Mouse (Mus musculus): ENCODE results near the gene Il34. TPM values are rescaled to one million over a fixed set of nuclear protein-coding genes. Genes with fewer than 3 reads are reported as not detected.

Gene Il34
- polyA plus RNA-seq, 1 experiment = 3.6 TPM

DNA sequence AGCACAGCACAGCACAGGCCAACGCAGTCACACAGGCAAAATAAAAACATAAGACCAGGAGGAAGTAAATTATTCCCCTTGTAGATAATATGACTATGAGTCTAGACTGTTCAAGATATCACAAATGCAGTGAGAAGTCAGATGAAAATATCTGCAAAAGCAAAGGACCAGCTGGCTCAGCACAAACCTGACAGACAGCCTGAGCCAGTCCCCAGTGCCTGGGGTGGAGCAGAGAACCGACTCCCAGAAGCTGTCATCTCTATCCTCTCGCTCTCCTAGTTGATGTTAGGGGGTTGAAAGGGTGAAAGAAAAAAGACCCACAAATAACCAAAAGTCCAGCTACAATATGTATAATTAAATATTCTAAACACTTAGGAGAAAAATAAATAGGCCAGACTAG is 30.0 kb downstream of the Il34 start:
- Histone ChIP-seq H3K27ac (replicated peaks; ENCODE audit: low read depth, low read length) (no peak overlapping the region), H3K4me3 (ENCODE audit: insufficient read depth, low read depth, low read length) (no peak overlapping the region), H3K4me1 (ENCODE audit: control insufficient read depth, insufficient read depth, insufficient read length, low read length) (0 out of 2 replicates have a peak, but pooled peaks cover 2% of the 10 kb centered on the region)

DNA sequence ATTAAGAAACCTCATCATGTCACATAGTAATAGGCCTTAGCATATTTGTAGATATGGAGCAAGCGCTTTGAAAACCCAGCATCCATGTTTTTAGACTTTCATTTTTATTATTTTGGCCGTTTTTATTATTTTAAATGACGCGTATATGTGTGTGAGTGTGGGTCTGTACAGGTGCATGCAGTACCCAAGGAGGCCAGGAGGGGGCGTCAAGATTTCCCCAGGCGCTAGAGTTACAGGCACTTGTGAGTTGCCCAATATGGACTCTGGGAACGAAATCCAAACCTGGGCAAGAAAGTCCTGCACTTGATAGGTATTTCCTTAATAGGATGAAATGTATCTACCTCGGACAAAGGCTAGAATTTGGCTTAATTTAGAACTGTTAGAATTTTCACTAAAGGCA is 30.4 kb downstream of the Il34 start:
- Histone ChIP-seq H3K27ac (replicated peaks; ENCODE audit: low read depth, low read length) (no peak overlapping the region), H3K4me3 (ENCODE audit: insufficient read depth, low read depth, low read length) (no peak overlapping the region), H3K4me1 (ENCODE audit: control insufficient read depth, insufficient read depth, insufficient read length, low read length) (0 out of 2 replicates have a peak, but pooled peaks cover 2% of the 10 kb centered on the region)

DNA sequence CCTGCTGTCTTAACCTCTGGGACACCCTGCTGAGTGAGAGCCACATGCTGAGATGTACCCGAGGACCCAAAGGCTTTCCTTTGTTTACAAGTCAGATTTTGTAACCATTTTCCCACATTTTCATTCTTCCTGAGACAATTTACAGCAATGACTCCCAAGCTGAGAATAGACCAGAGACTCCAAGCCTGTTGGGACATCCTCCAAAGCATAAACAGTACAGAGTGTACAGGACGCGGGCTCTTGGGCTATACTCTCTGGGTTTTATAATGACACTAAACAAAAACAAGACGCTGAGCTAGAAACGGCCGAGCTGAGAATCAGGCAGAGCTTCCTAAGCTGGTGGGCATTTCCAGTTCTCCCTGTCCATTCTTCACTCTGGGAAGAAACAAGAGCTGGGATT is 31.0 kb downstream of the Il34 start:
- no peak overlapping the region for H3K4me3 ChIP-seq (ENCODE audit: insufficient read depth, low read depth, low read length)
- H3K4me1 ChIP-seq (ENCODE audit: control insufficient read depth, insufficient read depth, insufficient read length, low read length) = 0 out of 2 replicates have a peak, but pooled peaks cover 2% of the 10 kb centered on the region
- H3K27ac ChIP-seq (replicated peaks; ENCODE audit: low read depth, low read length) = peak overlapping the region; percentile 22

DNA sequence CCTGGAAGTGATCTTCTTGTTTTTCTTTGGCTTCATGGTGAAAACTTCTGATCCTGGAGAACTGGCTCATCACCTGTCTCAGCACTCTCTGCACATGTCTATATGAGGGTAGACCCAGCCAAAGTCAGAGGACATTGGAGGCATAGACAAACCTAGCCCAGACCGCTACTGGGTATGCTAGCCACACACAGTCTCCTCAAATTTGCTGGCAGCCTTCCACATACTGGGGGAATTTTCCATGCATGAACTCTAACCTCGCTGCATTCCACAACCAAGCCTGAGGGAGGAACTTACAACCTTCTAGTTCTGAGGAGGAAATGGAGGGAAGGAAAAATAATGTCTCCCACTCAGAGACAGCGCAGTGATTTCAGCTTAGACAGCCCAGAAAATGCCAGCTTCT is 31.7 kb downstream of the Il34 start:
- Histone ChIP-seq H3K4me3 (ENCODE audit: insufficient read depth, low read depth, low read length) (no peak overlapping the region), H3K4me1 (ENCODE audit: control insufficient read depth, insufficient read depth, insufficient read length, low read length) (0 out of 2 replicates have a peak, but pooled peaks cover 2% of the 10 kb centered on the region), H3K27ac (replicated peaks; ENCODE audit: low read depth, low read length) (peak overlapping the region; percentile 22; the same call in 1 of the 2 replicates)

DNA sequence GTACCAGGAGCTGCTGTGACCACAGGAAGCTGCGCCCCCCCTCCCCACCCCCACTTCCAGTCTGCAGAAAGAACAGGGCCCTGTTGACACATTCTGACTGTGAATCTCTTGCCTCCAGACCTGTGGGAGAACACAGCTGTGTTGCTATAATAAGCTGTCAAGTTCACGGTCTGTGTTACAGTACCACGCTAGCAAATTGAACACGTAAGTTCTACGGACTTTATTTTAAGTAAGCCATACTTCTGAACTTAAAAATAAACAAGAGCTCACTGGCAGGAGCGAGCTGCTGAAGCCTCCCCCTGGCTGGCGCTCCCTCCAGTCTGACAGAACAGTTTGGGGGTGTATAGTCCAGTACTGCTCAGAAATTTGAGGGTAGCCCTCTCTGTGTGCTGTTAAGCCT is 33.3 kb downstream of the Il34 start:
- H3K4me3 ChIP-seq (ENCODE audit: insufficient read depth, low read depth, low read length) = no peak overlapping the region
- 0 out of 2 replicates have a peak, but pooled peaks cover 2% of the 10 kb centered on the region for H3K4me1 ChIP-seq (ENCODE audit: control insufficient read depth, insufficient read depth, insufficient read length, low read length)
- no peak overlapping the region for H3K27ac ChIP-seq (replicated peaks; ENCODE audit: low read depth, low read length)

DNA sequence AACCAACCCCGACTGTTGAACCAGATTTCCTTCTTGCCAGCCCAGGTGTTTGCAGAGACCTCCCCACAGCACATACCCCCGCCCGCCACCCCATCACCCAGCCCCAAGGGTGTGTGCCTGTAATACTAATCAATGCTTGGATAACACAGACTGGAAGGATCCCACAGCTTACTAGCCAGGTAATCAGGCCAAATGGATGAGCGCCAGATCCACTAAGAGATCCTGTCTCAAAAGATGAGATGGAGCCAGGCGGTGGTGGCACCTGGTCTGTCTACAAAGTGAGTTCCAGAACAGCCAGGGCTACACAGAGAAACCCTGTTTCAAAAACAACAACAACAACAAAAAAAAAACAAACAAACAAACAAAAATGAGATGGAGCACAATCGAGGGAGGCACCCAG is 38.5 kb downstream of the Il34 start:
- H3K4me1 ChIP-seq (ENCODE audit: control insufficient read depth, insufficient read depth, insufficient read length, low read length) = no peaks in the 10 kb centered on the region
- H3K27ac ChIP-seq (replicated peaks; ENCODE audit: low read depth, low read length) = no peak overlapping the region
- no peak overlapping the region for H3K4me3 ChIP-seq (ENCODE audit: insufficient read depth, low read depth, low read length)

DNA sequence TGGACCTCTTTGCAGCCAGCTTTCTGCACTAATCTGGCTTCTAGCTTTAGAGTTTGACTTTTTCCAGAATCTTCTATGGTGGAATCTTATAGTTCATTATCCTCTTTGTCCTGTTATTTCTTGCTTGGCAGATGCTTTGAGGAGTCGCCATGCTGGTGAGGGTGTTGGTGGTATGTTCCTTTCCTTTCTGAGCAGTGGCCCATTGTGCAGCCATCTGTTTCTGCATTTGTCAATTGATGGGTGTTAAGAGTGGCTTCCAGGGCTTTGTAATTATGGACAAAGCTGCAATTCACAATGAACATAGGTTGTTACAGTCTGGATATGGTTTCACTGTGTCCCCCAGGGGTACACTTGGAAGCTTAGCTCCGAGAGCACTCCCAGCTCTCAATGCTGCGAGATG is 41.1 kb downstream of the Il34 start:
- Histone ChIP-seq H3K4me3 (ENCODE audit: insufficient read depth, low read depth, low read length) (no peak overlapping the region), H3K4me1 (ENCODE audit: control insufficient read depth, insufficient read depth, insufficient read length, low read length) (peaks cover 6% of the 10 kb centered on the region; the same call in 1 of the 2 replicates), H3K27ac (replicated peaks; ENCODE audit: low read depth, low read length) (no peak overlapping the region)

DNA sequence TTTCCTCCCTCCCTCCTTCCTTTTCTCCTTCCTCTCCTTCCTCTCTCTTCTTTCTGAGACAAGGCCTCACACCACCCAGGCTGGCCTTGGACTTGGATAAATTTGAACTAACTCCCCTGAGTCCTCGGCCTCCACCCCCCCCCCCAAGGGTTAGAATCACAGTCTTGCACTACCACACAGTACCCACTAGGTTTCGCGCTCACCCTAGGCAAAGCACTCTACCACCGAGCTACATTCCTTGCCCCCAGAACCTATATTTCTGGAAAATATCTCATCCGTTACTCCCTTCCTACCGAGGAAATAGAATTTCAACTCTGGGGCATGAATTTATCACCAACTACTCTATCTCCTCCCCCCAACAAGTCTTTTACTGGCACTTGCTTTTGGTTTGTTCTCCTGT is 43.7 kb downstream of the Il34 start:
- H3K4me1 ChIP-seq (ENCODE audit: control insufficient read depth, insufficient read depth, insufficient read length, low read length) = peaks cover 6% of the 10 kb centered on the region; the same call in 1 of the 2 replicates
- H3K27ac ChIP-seq (replicated peaks; ENCODE audit: low read depth, low read length) = 0 out of 2 replicates have a peak overlapping the region, but pooled peaks have one; percentile 6
- H3K4me3 ChIP-seq (ENCODE audit: insufficient read depth, low read depth, low read length) = no peak overlapping the region

DNA sequence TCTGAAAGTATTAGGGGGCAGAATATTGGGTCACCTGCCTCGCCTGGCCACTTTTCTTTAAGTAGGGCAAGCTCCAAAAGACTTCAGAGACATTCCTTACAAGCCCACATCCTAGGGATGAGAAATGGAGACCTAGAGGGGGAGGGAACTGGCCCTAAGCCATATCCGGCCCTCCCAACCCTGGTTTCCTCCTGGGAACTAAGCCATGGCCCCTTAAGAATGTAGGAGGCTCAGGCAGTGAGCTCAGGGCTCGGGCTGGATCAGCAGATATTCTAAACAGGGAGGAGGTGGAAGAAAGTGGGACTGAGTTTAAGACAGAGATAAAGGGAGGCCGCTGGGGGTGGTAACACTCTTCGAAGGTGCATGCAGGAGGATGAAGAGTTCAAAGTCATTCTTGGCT is 44.5 kb downstream of the Il34 start:
- H3K27ac ChIP-seq (replicated peaks; ENCODE audit: low read depth, low read length) = peak overlapping the region; percentile 28; the same call in 1 of the 2 replicates
- peaks cover 6% of the 10 kb centered on the region; the same call in 1 of the 2 replicates for H3K4me1 ChIP-seq (ENCODE audit: control insufficient read depth, insufficient read depth, insufficient read length, low read length)
- no peak overlapping the region for H3K4me3 ChIP-seq (ENCODE audit: insufficient read depth, low read depth, low read length)

DNA sequence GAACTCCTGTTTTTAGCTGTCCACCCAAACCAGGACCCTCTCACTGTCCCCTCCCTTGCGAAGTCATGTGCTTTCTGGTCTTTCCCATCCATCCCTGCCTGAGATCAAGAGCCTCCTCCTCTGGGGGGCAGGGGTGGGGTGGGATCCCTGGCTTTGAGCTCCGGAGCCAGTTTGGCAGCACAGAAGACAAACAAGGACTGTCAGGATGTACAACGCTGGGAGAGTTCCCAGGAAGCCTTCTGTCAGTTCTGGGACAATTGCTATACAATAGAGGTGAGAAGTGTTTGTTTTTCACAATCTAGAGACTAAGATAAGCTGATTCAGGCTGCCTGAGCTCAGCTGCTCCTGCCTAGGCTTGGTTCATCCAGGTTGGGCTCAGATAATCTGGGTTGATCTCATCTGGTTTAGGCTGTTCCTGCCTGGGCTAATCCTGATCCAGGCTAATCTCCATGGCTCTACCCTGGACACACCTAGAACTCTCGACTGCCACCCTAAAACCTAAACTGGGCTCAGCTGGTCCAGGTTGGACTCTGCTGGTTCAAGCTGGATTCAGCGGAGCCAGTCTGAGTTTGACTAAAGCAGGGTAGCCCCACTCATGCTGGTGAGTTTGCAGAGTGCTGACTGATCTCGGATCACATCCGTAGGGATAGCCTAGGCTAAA is 45.3 kb downstream of the Il34 start:
- Histone ChIP-seq H3K4me1 (ENCODE audit: control insufficient read depth, insufficient read depth, insufficient read length, low read length) (peaks cover 6% of the 10 kb centered on the region; the same call in 1 of the 2 replicates), H3K27ac (replicated peaks; ENCODE audit: low read depth, low read length) (0 out of 2 replicates have a peak overlapping the region, but pooled peaks have one; percentile 28), H3K4me3 (ENCODE audit: insufficient read depth, low read depth, low read length) (no peak overlapping the region)

DNA sequence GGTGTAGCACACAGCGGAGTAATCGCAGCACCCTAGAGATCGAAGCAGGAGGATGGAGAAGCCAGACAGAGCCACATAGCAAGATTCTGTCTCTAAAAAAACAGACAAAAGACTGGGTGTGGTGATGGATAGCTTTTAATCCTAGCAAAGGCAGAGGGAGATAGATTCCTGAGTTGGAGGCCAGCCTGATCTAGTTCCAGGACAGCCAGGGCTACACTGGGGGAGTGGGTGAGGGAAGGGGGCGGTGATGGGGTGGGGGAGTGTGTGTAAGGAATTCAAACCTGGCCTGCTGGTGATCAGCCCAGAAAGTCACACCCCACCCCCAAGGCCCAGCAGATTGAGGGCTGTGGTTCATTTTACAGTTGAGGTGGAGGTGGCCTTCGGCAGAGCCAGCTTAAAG is 49.5 kb downstream of the Il34 start:
- Histone ChIP-seq H3K4me1 (ENCODE audit: control insufficient read depth, insufficient read depth, insufficient read length, low read length) (peaks cover 6% of the 10 kb centered on the region; the same call in 1 of the 2 replicates), H3K4me3 (ENCODE audit: insufficient read depth, low read depth, low read length) (no peak overlapping the region), H3K27ac (replicated peaks; ENCODE audit: low read depth, low read length) (no peak overlapping the region)

DNA sequence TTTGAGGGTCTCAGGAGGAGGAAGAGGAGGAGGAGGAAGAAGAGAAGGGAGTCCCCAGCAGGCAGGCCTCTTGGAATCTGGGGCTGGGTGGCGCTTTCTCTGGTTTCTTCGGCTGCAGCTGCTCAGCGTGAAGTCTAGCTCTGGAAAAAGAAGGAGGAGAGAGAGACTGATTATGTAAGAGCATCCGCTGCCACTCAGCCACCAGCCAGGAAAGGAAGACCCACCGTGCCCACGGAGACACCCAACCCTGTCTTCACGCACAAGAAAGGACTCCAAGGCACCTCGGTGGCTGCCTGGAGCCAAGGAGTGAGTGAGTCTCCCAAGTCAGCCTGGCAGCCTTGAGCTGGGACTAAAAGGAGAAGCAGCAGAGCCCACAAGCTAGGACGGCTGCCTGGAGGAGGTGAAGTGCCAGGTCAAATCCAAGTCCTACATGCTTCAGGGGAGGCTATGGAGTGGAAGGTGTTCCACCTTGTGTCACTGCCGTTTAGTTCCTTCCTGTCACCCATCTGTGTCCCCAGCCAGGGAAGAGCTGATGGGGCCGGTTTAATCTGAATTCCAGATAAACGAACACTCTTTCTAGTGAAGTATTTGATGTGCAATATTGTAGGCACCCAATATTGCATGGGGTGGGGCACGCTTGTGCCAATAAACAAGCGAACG is 50.1 kb downstream of the Il34 start:
- H3K27ac ChIP-seq (replicated peaks; ENCODE audit: low read depth, low read length) = no peak overlapping the region
- H3K4me1 ChIP-seq (ENCODE audit: control insufficient read depth, insufficient read depth, insufficient read length, low read length) = peaks cover 2% of the 10 kb centered on the region; the same call in 1 of the 2 replicates
- no peak overlapping the region for H3K4me3 ChIP-seq (ENCODE audit: insufficient read depth, low read depth, low read length)

DNA sequence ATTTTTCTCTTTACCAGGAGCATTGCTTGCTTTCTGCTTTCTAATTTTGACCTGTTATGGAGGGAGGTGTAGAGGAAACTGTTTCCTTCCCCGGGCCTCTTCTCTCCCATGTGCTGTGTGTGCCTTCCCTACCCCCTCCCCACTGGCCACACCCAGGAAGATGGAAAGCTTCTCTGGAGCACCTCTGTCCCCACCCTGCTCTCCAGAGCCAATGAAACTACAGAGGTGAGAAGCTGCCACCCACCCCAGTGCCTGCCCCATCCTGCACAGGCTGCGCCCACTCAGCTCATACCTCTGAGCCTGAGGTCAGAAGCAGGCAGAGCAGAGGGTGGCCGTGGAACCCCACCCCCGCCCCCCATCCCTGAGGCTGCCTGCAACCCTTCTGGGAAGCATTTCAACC is 51.0 kb downstream of the Il34 start:
- Histone ChIP-seq H3K4me3 (ENCODE audit: insufficient read depth, low read depth, low read length) (no peak overlapping the region), H3K27ac (replicated peaks; ENCODE audit: low read depth, low read length) (no peak overlapping the region), H3K4me1 (ENCODE audit: control insufficient read depth, insufficient read depth, insufficient read length, low read length) (no peaks in the 10 kb centered on the region)

DNA sequence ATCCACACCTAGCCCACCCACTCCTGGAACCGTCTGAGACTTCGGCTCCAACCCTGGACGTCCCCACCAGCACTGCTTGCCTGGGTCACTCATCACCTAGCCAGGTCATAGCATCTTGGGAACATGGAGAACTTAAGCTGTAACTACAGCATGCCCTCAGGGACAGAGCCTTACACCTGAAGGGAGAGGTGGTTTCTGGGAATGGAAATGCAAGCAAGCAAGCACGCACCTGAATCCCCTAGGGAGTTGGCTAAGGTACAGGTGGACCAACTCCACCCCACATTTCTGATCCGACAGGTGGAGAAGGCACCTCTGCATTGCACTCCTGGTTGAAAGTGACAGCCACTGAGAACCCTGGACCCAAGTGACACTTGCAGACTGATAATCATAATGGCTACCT is 54.2 kb downstream of the Il34 start:
- Histone ChIP-seq H3K27ac (replicated peaks; ENCODE audit: low read depth, low read length) (no peak overlapping the region), H3K4me3 (ENCODE audit: insufficient read depth, low read depth, low read length) (no peak overlapping the region), H3K4me1 (ENCODE audit: control insufficient read depth, insufficient read depth, insufficient read length, low read length) (no peaks in the 10 kb centered on the region)

DNA sequence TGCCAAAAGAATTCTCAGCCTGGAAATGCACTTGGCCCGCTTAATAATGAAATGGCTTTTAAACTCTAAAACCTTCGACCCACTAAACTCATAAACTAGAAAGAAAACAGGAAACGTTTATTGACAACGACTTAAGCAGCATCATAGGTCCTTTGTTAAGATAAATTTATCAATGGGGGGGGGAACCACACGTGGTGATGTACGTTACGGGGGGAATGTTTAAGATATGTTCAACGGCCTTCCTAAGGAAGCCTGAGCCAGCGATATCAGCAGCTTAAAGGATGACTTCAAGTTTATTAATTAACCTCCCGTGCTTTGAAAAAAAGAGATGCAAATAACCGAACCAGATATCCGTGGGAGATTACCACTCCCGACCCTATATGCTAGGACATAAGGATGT is 55.5 kb downstream of the Il34 start:
- Histone ChIP-seq H3K4me1 (ENCODE audit: control insufficient read depth, insufficient read depth, insufficient read length, low read length) (no peaks in the 10 kb centered on the region), H3K27ac (replicated peaks; ENCODE audit: low read depth, low read length) (peak overlapping the region; percentile 40), H3K4me3 (ENCODE audit: insufficient read depth, low read depth, low read length) (no peak overlapping the region)

Measured in brown adipose tissue, adult 24 weeks (tissue).